Mouse (Mus musculus) stomach, postnatal 0 days (tissue): Measurements from ENCODE around the gene Nop16. TPM values are rescaled to one million over a fixed set of nuclear protein-coding genes. Genes with fewer than 3 reads are reported as not detected.

Source experiments
- ATAC-seq: fragments of 200-750 bp; cut with Nextera tagmentation; 2 replicates; pipeline ENCODE4 v1.8.0; 2017; ENCODE audit not compliant: low FRiP score, low TSS enrichment
- DNase-seq: peaks from one replicate; pipeline ENCODE4 v3.0.0-alpha.2; 2016; ENCODE audit warnings: low spot score
- H3K27ac ChIP-seq: fragments of 300-500 bp; sonication (generic); replicated peaks from 2 replicates; pipeline ENCODE4 v1.5.1; 2014; ENCODE audit warnings: mild to moderate bottlenecking, control low read depth
- H3K27me3 ChIP-seq: fragments of 300-500 bp; sonication (generic); 2 replicates; pipeline ENCODE4 v1.6.1; 2014; ENCODE audit warnings: low read length; ENCODE audit not compliant: control insufficient read depth, insufficient read depth
- H3K36me3 ChIP-seq: fragments of 300-500 bp; sonication (generic); 2 replicates; pipeline ENCODE4 v1.6.1; 2014; ENCODE audit warnings: low read length, mixed read lengths; ENCODE audit not compliant: control insufficient read depth, insufficient read depth
- H3K4me1 ChIP-seq: fragments of 300-500 bp; sonication (generic); replicated peaks from 2 replicates; pipeline ENCODE4 v1.6.1; 2014; ENCODE audit warnings: antibody characterized with exemption; ENCODE audit not compliant: control insufficient read depth, insufficient read depth
- H3K4me2 ChIP-seq: fragments of 300-500 bp; sonication (generic); replicated peaks from 2 replicates; pipeline ENCODE4 v1.6.1; 2014; ENCODE audit warnings: low read depth, mild to moderate bottlenecking, control low read depth, moderate library complexity
- H3K4me3 ChIP-seq: fragments of 300-500 bp; sonication (generic); 2 replicates; pipeline ENCODE4 v1.5.1; 2014; ENCODE audit warnings: low read depth, low read length, control low read depth
- H3K9ac ChIP-seq: fragments of 300-500 bp; sonication (generic); 2 replicates; pipeline ENCODE4 v1.6.1; 2014; ENCODE audit warnings: mild to moderate bottlenecking, low read length, control low read depth, mixed read lengths
- H3K9me3 ChIP-seq: fragments of 300-500 bp; sonication (generic); 2 replicates; pipeline ENCODE4 v1.6.1; 2016; ENCODE audit warnings: low read length; ENCODE audit not compliant: control insufficient read depth
- CTCF ChIP-seq: IDR thresholded peaks from 2 replicates; pipeline ENCODE4 v1.5.1; 2016; ENCODE audit warnings: antibody characterized with exemption, low read depth, mild to moderate bottlenecking, moderate library complexity
- EP300 ChIP-seq: optimal IDR thresholded peaks from 2 replicates; pipeline ENCODE3; 2016; ENCODE audit warnings: antibody characterized with exemption
- WGBS: fragments of 180-500 bp; shearing (Covaris S2); extraction: QIAGEN DNeasy Blood & Tissue Kit; methylation state at CpG from one replicate; pipeline ENCODE4 v1.1.7; 2014; 5-methylcytosine and 5-hydroxymethylcytosine counted together
- polyA plus RNA-seq: library from polyadenylated mRNA; unstranded; fragments of >200 nt; fragmentation: Nextera tagmentation; extraction: Ambion mirVana; gene quantifications from 2 replicates; pipeline ENCODE4 v1.2.1, GENCODE M21; 2015

Nop16 gene
- polyA plus RNA-seq, 1 experiment from 2014 or later = 51.2 TPM

GRCm38 (mm10) chr13:54604221-54604620 lies 14.3 kb upstream of the Nop16 start:
- H3K4me2 ChIP-seq = no peak overlapping the region
- 73% methylated on average over 4 of the region's 4 CpGs for WGBS
- no peak for TF ChIP-seq CTCF
- TF ChIP-seq EP300 = no peak
- H3K4me3 ChIP-seq = no peak overlapping the region
- ATAC-seq = no peak
- no peaks in the 10 kb centered on the region for H3K9me3 ChIP-seq
- no peaks in the 10 kb centered on the region for H3K27me3 ChIP-seq
- H3K27ac ChIP-seq = 0 out of 2 replicates have a peak overlapping the region, but pooled peaks have one; percentile 85
- no peak overlapping the region for H3K9ac ChIP-seq
- H3K4me1 ChIP-seq = no peaks in the 10 kb centered on the region; the same call in 1 of the 2 replicates
- peaks cover 6% of the 10 kb centered on the region; the same call in 1 of the 2 replicates for H3K36me3 ChIP-seq
- DNase-seq = no peak

GRCm38 (mm10) chr13:54603501-54603900 lies 13.6 kb upstream of the Nop16 start:
- Histone ChIP-seq H3K27me3 (no peaks in the 10 kb centered on the region), H3K4me1 (no peaks in the 10 kb centered on the region), H3K4me2 (no peak overlapping the region), H3K9me3 (no peaks in the 10 kb centered on the region), H3K9ac (no peak overlapping the region), H3K4me3 (no peak overlapping the region), H3K36me3 (peaks cover 6% of the 10 kb centered on the region), H3K27ac (no peak overlapping the region)
- DNase-seq (no peak), ATAC-seq (no peak)
- TF ChIP-seq EP300 (no peak), CTCF (0 out of 2 replicates have a peak, but pooled peaks have one; percentile 18)

- H3K27me3 ChIP-seq = no peaks in the 10 kb centered on the region
- WGBS = 50% methylated on average over 3 of the region's 3 CpGs
- H3K27ac ChIP-seq = no peak overlapping the region
- DNase-seq (no peak), ATAC-seq (no peak)
- no peak overlapping the region for H3K9ac ChIP-seq
- H3K4me3 ChIP-seq = no peak overlapping the region
- TF ChIP-seq EP300 (no peak), CTCF (no peak)
- no peak overlapping the region for H3K4me2 ChIP-seq
- H3K36me3 ChIP-seq = peaks cover 6% of the 10 kb centered on the region
- H3K9me3 ChIP-seq = no peaks in the 10 kb centered on the region
- H3K4me1 ChIP-seq = no peaks in the 10 kb centered on the region
These were observed 12.8 kb upstream of the Nop16 start for GRCm38 (mm10) chr13:54602639-54603111.

GRCm38 (mm10) chr13:54598622-54599143 lies 8.8 kb upstream of the Nop16 start:
- H3K9ac ChIP-seq = no peak overlapping the region
- DNase-seq (no peak), ATAC-seq (no peak)
- H3K27me3 ChIP-seq = no peaks in the 10 kb centered on the region
- WGBS = 77% methylated on average over 12 of the region's 12 CpGs
- no peaks in the 10 kb centered on the region for H3K4me1 ChIP-seq
- no peak overlapping the region for H3K27ac ChIP-seq
- H3K36me3 ChIP-seq = peaks cover 3% of the 10 kb centered on the region; the same call in 1 of the 2 replicates
- H3K4me3 ChIP-seq = no peak overlapping the region
- H3K4me2 ChIP-seq = no peak overlapping the region
- TF ChIP-seq EP300 = no peak
- TF ChIP-seq CTCF = no peak
- no peaks in the 10 kb centered on the region for H3K9me3 ChIP-seq

GRCm38 (mm10) chr13:54596870-54597269 lies 7.0 kb upstream of the Nop16 start:
- H3K27me3 ChIP-seq = no peaks in the 10 kb centered on the region
- no peaks in the 10 kb centered on the region for H3K4me1 ChIP-seq
- H3K4me3 ChIP-seq = no peak overlapping the region
- H3K27ac ChIP-seq = no peak overlapping the region
- 56% methylated on average over 5 of the region's 5 CpGs for WGBS
- no peak for DNase-seq
- TF ChIP-seq CTCF = no peak
- TF ChIP-seq EP300 = no peak
- H3K36me3 ChIP-seq = peaks cover 3% of the 10 kb centered on the region; the same call in 1 of the 2 replicates
- H3K9ac ChIP-seq = no peak overlapping the region
- H3K4me2 ChIP-seq = no peak overlapping the region
- no peak for ATAC-seq
- H3K9me3 ChIP-seq = no peaks in the 10 kb centered on the region

GRCm38 (mm10) chr13:54596107-54596690 lies 6.3 kb upstream of the Nop16 start:
- no peak overlapping the region for H3K27ac ChIP-seq
- TF ChIP-seq CTCF = peak; percentile 8; the same call in 1 of the 2 replicates
- no peak for TF ChIP-seq EP300
- H3K27me3 ChIP-seq = no peaks in the 10 kb centered on the region
- H3K4me1 ChIP-seq = no peaks in the 10 kb centered on the region
- H3K4me2 ChIP-seq = no peak overlapping the region
- H3K9me3 ChIP-seq = no peaks in the 10 kb centered on the region
- peak; percentile 54 for DNase-seq
- peaks cover 3% of the 10 kb centered on the region; the same call in 1 of the 2 replicates for H3K36me3 ChIP-seq
- H3K9ac ChIP-seq = no peak overlapping the region
- no peak overlapping the region for H3K4me3 ChIP-seq
- 60% methylated on average over 8 of the region's 8 CpGs for WGBS
- ATAC-seq = peak; percentile 57; the same call in 1 of the 2 replicates
